Mouse (Mus musculus): Measurements from ENCODE around the gene Whrn. TPM values are rescaled to one million over a fixed set of nuclear protein-coding genes. Genes with fewer than 3 reads are reported as not detected.
A peak's percentile ranks its signal among the peaks of the same experiment; 100 is the strongest.

Whrn gene
- total RNA-seq, 2 experiments from 2014 or later: 2.1 to 2.6 TPM

DNA sequence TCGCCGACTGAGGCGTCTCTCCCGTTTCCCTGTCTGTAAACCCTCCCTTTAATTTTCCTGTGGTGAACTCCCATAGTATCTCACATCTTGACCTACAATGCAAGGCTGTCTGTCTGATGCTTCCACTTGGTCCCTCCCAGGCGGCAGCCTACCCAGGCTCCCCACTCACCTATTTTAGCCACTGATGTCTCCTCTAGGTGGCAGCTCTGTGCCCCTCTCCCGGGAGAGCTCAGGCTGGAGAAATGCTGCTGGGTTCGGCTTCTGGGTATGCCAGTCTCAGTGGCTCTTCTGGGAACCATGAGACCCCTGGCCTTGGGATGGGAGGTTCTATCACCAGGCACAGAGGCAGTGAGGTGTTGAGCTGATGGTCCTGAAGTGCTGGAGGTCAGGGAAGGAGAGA is 118.3 kb downstream of the Whrn start:
- DNase-seq: no peak

DNA sequence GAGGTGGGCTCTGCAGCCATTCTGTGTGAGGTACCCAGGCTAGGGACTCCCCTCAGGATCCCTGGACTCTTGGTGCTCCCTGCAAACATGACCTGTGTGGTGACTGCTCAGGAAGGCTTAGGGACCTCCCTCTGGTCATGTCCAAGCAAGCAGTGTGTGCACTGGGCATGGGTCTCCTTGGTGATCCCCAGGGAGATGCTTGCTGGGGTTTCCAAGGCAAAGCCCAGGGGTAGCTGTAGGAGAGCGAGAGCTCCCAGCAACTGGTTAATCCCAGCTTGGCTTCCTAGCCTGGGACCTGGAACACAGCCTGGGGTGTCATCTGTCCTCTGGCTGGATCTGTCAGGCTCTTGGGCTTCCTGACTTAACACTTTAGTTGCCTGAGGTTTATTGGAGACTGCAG is 120.4 kb downstream of the Whrn start:
- peak; percentile 64 for DNase-seq

DNA sequence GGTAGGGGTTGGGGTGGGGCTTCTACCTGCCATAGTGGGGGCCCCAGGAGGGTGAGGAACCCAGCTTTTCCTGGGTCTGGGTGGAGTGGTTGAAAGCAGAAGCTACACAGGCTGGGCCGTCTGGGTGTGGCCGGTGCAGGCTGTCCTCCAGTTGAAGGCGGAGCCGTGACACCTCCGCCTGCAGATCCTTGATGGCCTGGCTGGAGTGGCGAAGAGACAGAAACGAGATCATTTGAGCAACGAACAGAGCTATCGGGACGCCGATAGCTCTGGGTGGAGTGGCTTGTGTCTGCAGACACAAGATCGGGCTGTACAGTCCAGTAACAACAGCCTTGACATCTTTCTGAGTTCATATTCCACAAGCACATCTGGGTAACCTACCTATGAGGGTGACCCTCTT is 121.5 kb downstream of the Whrn start:
- no peak for DNase-seq

- no peak for DNase-seq
These were observed 122.4 kb downstream of the Whrn start for GRCm38 (mm10) chr4:63373404-63373803.

- no peak for DNase-seq
These were observed 123.9 kb downstream of the Whrn start for GRCm38 (mm10) chr4:63371890-63372289.

GRCm38 (mm10) chr4:63370897-63371296 is 124.9 kb downstream of the Whrn start:
- no peak for DNase-seq

DNA sequence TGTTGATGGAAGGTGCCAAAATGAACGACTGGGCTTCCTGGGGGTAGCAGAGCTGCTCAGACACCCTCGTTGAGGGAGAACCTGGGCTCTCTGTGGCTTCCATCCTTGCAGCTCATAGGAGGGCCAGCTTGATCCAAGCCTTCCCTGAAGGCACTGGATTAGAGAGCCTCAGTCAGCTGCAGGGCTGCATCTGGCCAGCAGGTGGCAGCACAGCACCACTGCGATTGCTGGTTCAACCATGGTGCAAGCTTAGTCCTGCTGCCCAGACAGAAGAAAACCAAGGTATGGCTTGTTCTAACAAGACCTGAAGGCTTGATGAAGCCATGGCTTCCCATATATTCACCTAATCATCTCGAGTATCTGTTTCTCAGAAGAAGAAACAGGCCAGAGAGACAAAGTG is 127.2 kb downstream of the Whrn start:
- peak; percentile 69 for DNase-seq

Other genes with a start within 250 kb of the Whrn start
- 10 to 100 TPM in 1 of 2 experiments, under 1 TPM in 1; 0.38 to 13.6 TPM for gene Orm1, start 151.4 kb downstream of the Whrn start, total RNA-seq (2021)
- gene Orm3, start 139.8 kb downstream of the Whrn start, total RNA-seq (2021): under 1 TPM in 1 of 2 experiments, not detected in 1; 0.38 TPM
- gene Orm2, start 133.5 kb downstream of the Whrn start, total RNA-seq (2021): 1 to 10 TPM in 1 of 2 experiments, not detected in 1; 1.8 TPM
- 1 to 10 TPM; 1.1 to 1.4 TPM for gene Akna, start 92.6 kb downstream of the Whrn start, total RNA-seq (2021)
- 100 to 1,000 TPM; 203 to 223 TPM for gene Atp6v1g1, start 48.8 kb upstream of the Whrn start, total RNA-seq (2021)
- gene Tmem268, start 62.8 kb upstream of the Whrn start, total RNA-seq (2021): 10 to 100 TPM; 10.4 to 12.1 TPM
- not detected for gene Gm11213, start 109.3 kb upstream of the Whrn start, total RNA-seq (2021)
- not detected for gene Tex48, start 126.4 kb upstream of the Whrn start, total RNA-seq (2021)
- not detected for gene Gm11214, start 167.4 kb upstream of the Whrn start, total RNA-seq (2021)
- under 1 TPM in 1 of 2 experiments, not detected in 1; 0.08 TPM for gene Tnfsf15, start 249.1 kb upstream of the Whrn start, total RNA-seq (2021)

Measured in gastrocnemius, postnatal 25 days (tissue).